Mouse (Mus musculus) lung, embryonic 14.5 days (tissue): Measurements from ENCODE around the gene Id2. TPM values are rescaled to one million over a fixed set of nuclear protein-coding genes. Genes with fewer than 3 reads are reported as not detected.

Source experiments
- ATAC-seq: fragments of 200-750 bp; cut with Nextera tagmentation; 2 replicates; pipeline ENCODE4 v1.8.0; 2017; ENCODE audit warnings: mild to moderate bottlenecking, moderate TSS enrichment, moderate library complexity; ENCODE audit not compliant: insufficient read depth
- DNase-seq: peaks from one replicate; pipeline ENCODE4 v3.0.0-alpha.2; 2015
- H3K27ac ChIP-seq: fragments of 300-500 bp; sonication (generic); 2 replicates; pipeline ENCODE4 v1.5.1; 2014; ENCODE audit warnings: low read depth, mild to moderate bottlenecking, moderate library complexity
- H3K27me3 ChIP-seq: fragments of 300-500 bp; sonication (generic); 2 replicates; pipeline ENCODE4 v1.6.1; 2014; ENCODE audit warnings: low read length, control low read depth; ENCODE audit not compliant: insufficient read depth
- H3K36me3 ChIP-seq: fragments of 300-500 bp; sonication (generic); 2 replicates; pipeline ENCODE4 v1.6.1; 2014; ENCODE audit warnings: control low read depth; ENCODE audit not compliant: insufficient read depth
- H3K4me1 ChIP-seq: fragments of 300-500 bp; sonication (generic); 2 replicates; pipeline ENCODE4 v1.6.1; 2014; ENCODE audit warnings: antibody characterized with exemption, control low read depth; ENCODE audit not compliant: insufficient read depth
- H3K4me2 ChIP-seq: fragments of 300-500 bp; sonication (generic); 2 replicates; pipeline ENCODE4 v1.6.1; 2014; ENCODE audit warnings: mild to moderate bottlenecking
- H3K4me3 ChIP-seq: fragments of 300-500 bp; sonication (generic); 2 replicates; pipeline ENCODE4 v1.5.1; 2014; ENCODE audit warnings: low read depth, low read length
- H3K9ac ChIP-seq: fragments of 300-500 bp; sonication (generic); 2 replicates; pipeline ENCODE4 v1.6.1; 2014
- H3K9me3 ChIP-seq: fragments of 300-500 bp; sonication (generic); 2 replicates; pipeline ENCODE4 v1.6.1; 2016; ENCODE audit warnings: low read depth, low read length, control low read depth
- CTCF ChIP-seq: IDR thresholded peaks from 2 replicates; pipeline ENCODE4 v1.5.1; 2016; ENCODE audit warnings: antibody characterized with exemption, low read depth
- WGBS: fragments of 180-500 bp; shearing (Covaris S2); extraction: QIAGEN DNeasy Blood & Tissue Kit; methylation state at CpG from one replicate; pipeline ENCODE4 v1.1.7; 2014; 5-methylcytosine and 5-hydroxymethylcytosine counted together
- polyA plus RNA-seq: library from polyadenylated mRNA; unstranded; fragments of >200 nt; fragmentation: Nextera tagmentation; extraction: Ambion mirVana; gene quantifications from 2 replicates; pipeline ENCODE4 v1.2.1, GENCODE M21; 2014

The Id2 gene
- polyA plus RNA-seq, 1 experiment from 2014 or later: 470 TPM

DNA sequence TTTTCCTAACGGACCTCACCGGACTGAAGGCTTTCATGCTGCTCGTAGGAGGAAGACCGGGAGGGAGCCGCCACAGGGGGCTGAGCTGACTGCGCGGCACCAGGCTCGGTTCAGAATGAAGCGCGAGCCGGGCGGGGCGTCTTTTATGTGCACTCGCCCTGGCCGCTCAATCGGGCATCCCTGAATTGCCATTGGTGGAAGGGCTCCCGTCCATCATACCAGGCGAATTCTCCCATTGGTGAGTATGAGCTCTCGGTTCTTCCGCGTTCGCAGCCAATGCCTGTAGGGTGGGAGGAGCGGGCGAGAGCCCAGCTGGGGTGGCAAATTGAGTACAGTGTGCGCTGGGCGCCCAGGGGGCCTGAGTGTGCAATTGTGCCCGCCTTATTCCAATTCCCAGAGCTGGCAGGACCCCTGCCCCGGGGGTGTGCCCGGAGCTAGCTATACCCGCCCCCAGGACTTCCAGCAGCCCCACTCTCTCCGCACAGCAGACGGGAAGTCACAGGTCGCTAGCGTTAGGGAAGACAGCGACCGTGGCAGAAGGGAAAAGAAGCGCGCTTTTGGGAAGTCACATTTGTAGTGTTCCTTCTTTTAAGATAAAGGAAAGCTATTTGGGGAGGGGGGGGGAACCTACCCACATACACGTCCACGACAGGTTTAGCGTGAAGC is 833 bp downstream of the Id2 start:
- Histone ChIP-seq H3K36me3 (peaks cover 6% of the 10 kb centered on the region; the same call in 1 of the 2 replicates), H3K27me3 (no peaks in the 10 kb centered on the region), H3K4me3 (peak overlapping the region; percentile 76), H3K4me1 (0 out of 2 replicates have a peak, but pooled peaks cover 8% of the 10 kb centered on the region), H3K9ac (peak overlapping the region; percentile 87), H3K4me2 (peak overlapping the region; percentile 69), H3K27ac (peak overlapping the region; percentile 99), H3K9me3 (no peaks in the 10 kb centered on the region)
- WGBS: under 1% methylated on average over 41 of the region's 41 CpGs
- peak; percentile 99 for DNase-seq
- no peak; the same call in 1 of the 2 replicates for TF ChIP-seq CTCF
- peak; percentile 76 for ATAC-seq

DNA sequence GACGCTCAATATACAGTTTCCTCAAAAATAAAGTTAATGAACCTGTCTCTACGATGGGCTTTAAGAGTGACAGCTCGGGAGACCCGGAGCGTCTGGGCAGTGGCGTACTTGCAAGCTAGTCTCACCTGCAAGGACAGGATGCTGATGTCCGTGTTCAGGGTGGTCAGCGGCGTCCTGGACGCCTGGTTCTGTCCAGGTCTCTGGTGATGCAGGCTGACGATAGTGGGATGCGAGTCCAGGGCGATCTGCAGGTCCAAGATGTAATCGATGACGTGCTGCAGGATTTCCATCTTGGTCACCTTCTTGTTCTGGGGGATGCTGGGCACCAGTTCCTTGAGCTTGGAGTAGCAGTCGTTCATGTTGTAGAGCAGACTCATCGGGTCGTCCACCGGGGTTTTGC is 1.4 kb downstream of the Id2 start:
- 0 out of 2 replicates have a peak, but pooled peaks cover 8% of the 10 kb centered on the region for H3K4me1 ChIP-seq
- ATAC-seq: no peak

DNA sequence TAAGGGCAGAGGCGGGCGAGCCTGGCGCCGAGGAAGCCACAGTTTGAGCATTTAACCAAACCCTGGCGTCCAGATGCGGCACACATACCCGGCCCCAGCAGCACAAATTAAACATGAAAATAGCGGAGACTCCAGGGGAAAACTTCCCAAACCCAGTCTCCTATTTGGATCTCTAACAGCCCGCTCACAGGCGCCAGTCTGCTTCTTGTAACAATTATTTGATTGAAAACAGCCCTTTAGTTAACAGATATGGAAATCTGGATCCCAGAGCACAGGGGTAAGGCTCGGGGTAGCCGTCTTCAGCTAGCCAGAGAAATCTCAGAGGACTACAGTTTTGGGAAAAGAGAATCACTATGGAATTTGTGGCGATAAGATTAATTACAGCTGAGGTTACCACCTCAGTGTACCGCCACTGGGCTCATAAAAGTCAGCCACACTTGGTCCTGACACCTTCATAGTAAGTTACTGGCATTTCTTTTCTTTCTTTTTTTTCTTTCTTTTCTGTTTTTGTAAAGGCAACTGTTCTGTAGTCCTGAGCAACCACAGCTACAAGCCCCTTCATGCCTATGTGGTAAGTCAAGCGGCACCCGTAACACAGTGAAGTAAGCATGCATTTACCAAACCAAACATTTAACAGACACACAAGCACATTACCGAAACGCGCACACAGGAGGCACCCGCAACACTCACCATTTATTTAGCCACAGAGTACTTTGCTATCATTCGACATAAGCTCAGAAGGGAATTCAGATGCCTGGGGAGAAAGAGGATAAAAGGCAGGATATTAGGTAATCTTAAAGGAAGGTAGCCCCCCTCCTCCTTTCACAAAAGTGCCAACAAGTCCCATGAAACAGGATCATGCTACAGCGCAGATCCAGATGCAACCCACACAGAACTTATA is 2.1 kb downstream of the Id2 start:
- H3K4me2 ChIP-seq: peak overlapping the region; percentile 69
- 1% methylated on average over 22 of the region's 22 CpGs for WGBS
- H3K4me1 ChIP-seq: 0 out of 2 replicates have a peak, but pooled peaks cover 8% of the 10 kb centered on the region
- H3K27ac ChIP-seq: peak overlapping the region; percentile 86
- DNase-seq: peak; percentile 59
- TF ChIP-seq CTCF: 0 out of 2 replicates have a peak, but pooled peaks have one; percentile 12
- H3K27me3 ChIP-seq: no peaks in the 10 kb centered on the region
- no peak for ATAC-seq
- peak overlapping the region; percentile 76 for H3K4me3 ChIP-seq
- peaks cover 6% of the 10 kb centered on the region; the same call in 1 of the 2 replicates for H3K36me3 ChIP-seq
- peak overlapping the region; percentile 87 for H3K9ac ChIP-seq
- no peaks in the 10 kb centered on the region for H3K9me3 ChIP-seq

More for the DNA sequence above, 1.4 kb downstream of the Id2 start:
- DNase-seq: no peak
- H3K4me2 ChIP-seq: peak overlapping the region; percentile 69
- WGBS: under 1% methylated on average over 19 of the region's 19 CpGs
- peak overlapping the region; percentile 87 for H3K9ac ChIP-seq
- H3K36me3 ChIP-seq: peaks cover 6% of the 10 kb centered on the region; the same call in 1 of the 2 replicates
- TF ChIP-seq CTCF: no peak
- peak overlapping the region; percentile 86 for H3K27ac ChIP-seq
- H3K4me3 ChIP-seq: peak overlapping the region; percentile 76
- H3K27me3 ChIP-seq: no peaks in the 10 kb centered on the region
- no peaks in the 10 kb centered on the region for H3K9me3 ChIP-seq

DNA sequence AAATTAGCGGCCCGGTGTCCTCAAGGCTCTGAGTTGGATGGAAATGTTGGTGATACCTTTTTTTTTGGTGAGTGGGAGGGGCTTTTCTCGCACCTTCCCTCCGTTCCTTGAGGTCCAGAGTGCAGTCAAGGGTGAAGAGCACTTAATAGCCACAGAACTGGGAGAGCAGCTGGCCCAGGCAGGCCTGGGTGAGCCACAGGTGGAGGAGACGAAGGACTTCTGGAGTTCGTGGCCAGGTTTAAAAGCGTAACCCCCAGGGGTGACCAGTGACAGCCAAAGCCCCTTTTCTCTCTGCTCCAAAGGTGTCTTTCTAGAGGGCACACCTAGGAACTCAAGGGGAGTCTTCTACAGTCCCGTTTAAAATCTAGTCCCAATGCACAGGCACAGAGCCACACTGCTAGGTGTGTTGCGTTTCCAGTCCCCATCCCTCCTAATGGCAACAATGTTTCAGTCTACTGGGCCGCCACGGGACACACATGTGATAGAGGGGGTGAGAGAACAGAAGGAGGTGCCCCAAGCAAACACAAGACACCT is 3.6 kb downstream of the Id2 start:
- TF ChIP-seq CTCF: no peak
- Histone ChIP-seq H3K9me3 (no peaks in the 10 kb centered on the region), H3K4me2 (peak overlapping the region; percentile 73), H3K36me3 (peaks cover 6% of the 10 kb centered on the region; the same call in 1 of the 2 replicates), H3K27ac (peak overlapping the region; percentile 79; the same call in 1 of the 2 replicates), H3K4me3 (peak overlapping the region; percentile 41), H3K27me3 (no peaks in the 10 kb centered on the region), H3K9ac (peak overlapping the region; percentile 56), H3K4me1 (0 out of 2 replicates have a peak, but pooled peaks cover 7% of the 10 kb centered on the region)
- no peak for ATAC-seq
- 16% methylated on average over 11 of the region's 11 CpGs for WGBS
- DNase-seq: peak; percentile 29

DNA sequence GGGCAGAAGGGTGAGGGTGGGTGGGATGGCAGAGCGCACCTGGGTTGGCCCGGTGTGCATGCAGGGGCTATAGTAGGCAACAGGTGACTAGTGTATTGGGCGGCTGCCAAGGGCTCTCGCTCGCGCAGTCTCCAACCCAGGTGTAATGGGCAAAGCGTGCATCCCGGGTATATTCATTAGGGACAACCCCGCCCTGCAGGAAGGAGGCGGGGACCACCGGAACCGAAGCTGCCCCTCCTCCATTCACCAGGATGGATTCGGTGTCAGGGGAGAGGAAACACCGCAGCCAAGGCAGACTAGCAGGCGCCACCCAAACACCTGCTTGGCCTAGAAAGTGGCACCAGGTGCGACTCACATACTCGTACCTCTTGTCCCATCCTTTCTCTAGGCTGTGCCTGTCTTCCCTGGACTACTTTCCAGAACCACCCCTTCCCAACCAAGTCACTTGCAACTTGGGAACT is 4.2 kb downstream of the Id2 start:
- 3% methylated on average over 17 of the region's 17 CpGs for WGBS
- Histone ChIP-seq H3K4me3 (peak overlapping the region; percentile 41), H3K4me1 (0 out of 2 replicates have a peak, but pooled peaks cover 2% of the 10 kb centered on the region), H3K4me2 (peak overlapping the region; percentile 73), H3K27me3 (no peaks in the 10 kb centered on the region), H3K27ac (peak overlapping the region; percentile 79), H3K9ac (peak overlapping the region; percentile 56), H3K9me3 (no peaks in the 10 kb centered on the region), H3K36me3 (peaks cover 6% of the 10 kb centered on the region; the same call in 1 of the 2 replicates)
- DNase-seq (peak; percentile 78), ATAC-seq (peak; percentile 15)
- TF ChIP-seq CTCF: no peak

DNA sequence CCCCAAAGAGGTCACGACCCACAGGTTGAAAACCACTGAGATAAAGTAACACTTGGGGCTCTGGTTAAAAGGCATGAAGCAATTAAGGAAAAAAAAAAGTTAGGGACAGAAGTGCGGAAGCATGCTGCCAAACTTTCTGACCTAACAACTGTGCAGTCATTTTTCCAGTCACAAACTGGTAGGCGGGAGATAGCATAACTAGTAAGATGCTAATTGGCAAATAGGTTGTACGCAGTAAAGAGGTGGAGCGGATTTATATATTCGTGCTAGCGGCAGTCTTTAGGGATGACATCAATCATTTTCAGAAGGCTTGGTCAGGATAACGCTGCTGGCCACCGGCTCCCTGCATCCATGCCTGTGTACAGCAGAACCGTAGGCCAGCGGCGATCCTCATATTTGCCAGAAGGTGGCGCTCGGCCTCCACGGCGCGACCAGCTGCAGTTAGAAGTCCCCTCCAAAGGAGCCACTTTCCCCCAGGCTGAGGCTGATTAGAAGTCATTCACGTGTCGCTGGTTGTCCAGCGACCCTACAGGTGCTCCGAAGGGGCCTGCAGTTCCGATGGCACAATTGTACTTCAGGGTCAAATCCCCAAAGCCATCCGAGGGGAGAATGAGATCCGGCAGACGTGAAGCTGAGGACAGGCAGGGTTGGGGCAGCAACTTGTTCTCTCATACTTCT is 4.8 kb downstream of the Id2 start:
- ATAC-seq (peak; percentile 50), DNase-seq (peak; percentile 94)
- no peaks in the 10 kb centered on the region for H3K27me3 ChIP-seq
- H3K9me3 ChIP-seq: no peaks in the 10 kb centered on the region
- H3K4me3 ChIP-seq: peak overlapping the region; percentile 41
- H3K36me3 ChIP-seq: peaks cover 6% of the 10 kb centered on the region; the same call in 1 of the 2 replicates
- 6% methylated on average over 25 of the region's 25 CpGs for WGBS
- TF ChIP-seq CTCF: peak; percentile 99
- H3K4me1 ChIP-seq: no peaks in the 10 kb centered on the region
- H3K27ac ChIP-seq: peak overlapping the region; percentile 79
- H3K4me2 ChIP-seq: peak overlapping the region; percentile 73
- H3K9ac ChIP-seq: peak overlapping the region; percentile 38
